Mouse (Mus musculus): Measurements from ENCODE around the gene D6Ertd527e.

Gene D6Ertd527e

GRCm38 (mm10) chr6:87152461-87153230, 48.1 kb downstream of the D6Ertd527e start:
- no peak for DNase-seq

- no peak for DNase-seq
Measured at GRCm38 (mm10) chr6:87153231-87153580, 48.7 kb downstream of the D6Ertd527e start.

GRCm38 (mm10) chr6:87153836-87154235, 49.3 kb downstream of the D6Ertd527e start:
- DNase-seq, result no peak

GRCm38 (mm10) chr6:87158062-87158623, 53.6 kb downstream of the D6Ertd527e start:
- no peak for DNase-seq

- DNase-seq, result no peak
Measured at GRCm38 (mm10) chr6:87160196-87160595, 55.6 kb downstream of the D6Ertd527e start.

GRCm38 (mm10) chr6:87161391-87162263, 57.1 kb downstream of the D6Ertd527e start:
- DNase-seq, result no peak

Data from cerebellum, adult 9-11 months (tissue).